Comparison of ENCODE assay signal across 8 mouse cellular contexts in the genomic region with DNA sequence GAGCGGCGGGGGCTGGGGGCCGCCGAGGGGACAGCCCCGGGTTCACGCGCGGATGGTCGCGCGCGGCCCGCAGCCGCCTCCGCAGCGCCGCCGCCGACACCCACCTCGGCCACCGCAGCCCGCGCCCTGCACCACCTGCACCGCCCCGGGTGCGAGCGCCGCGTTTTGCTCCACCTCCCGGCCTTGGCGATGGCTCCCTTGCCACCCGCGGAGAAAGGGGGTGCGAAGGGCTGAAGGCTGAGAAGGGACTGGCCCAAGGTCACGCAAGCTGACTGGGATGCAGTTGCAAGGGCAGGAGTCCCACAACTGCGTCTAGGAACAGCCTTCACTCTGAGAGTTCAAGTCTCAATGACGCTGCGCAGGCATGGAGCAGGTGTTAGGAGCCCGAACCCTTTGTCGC. TPM values are rescaled to one million over a fixed set of nuclear protein-coding genes. Genes with fewer than 3 reads are reported as not detected.
DNase-seq lines count a peak whose midpoint lies in the region; ATAC-seq and TF ChIP-seq lines count a peak whose summit lies in the region.

No protein-coding gene starts in this region.

- peak overlapping the region; percentile 92 for H3K4me2 ChIP-seq in forebrain, embryonic 11.5 days (ENCODE audit: low read depth, low read length, severe bottlenecking)

- no peak overlapping the region for H3K27ac ChIP-seq in left cerebral cortex, adult 2 months
- no peak overlapping the region for H3K27ac ChIP-seq in forebrain, embryonic 11.5 days (ENCODE audit: low read depth, low read length)

- peak; percentile 49 for ATAC-seq in forebrain, embryonic 11.5 days (replicated peaks; ENCODE audit: low FRiP score)

- H3K9me3 ChIP-seq in forebrain, embryonic 11.5 days (ENCODE audit: control insufficient read depth, low read length): no peaks in the 10 kb centered on the region

- peak overlapping the region; percentile 43 for H3K4me3 ChIP-seq in left cerebral cortex, adult 2 months
- peak overlapping the region; percentile 62 for H3K4me3 ChIP-seq in forebrain, embryonic 11.5 days (ENCODE audit: low read depth, low read length)

- H3K36me3 ChIP-seq in forebrain, embryonic 11.5 days (ENCODE audit: control insufficient read depth, insufficient read depth, low read length): no peaks in the 10 kb centered on the region; the same call in 1 of the 2 replicates

- H3K4me1 ChIP-seq in forebrain, embryonic 11.5 days (replicated peaks; ENCODE audit: control insufficient read depth, insufficient read depth, low read length): peaks cover 11% of the 10 kb centered on the region

- DNase-seq in left cerebral cortex, adult 2 months (ENCODE audit: extremely low spot score in 1 of 2, low spot score in 2 of 2): peak in 1 of 2 experiments; percentile 38
- no peak for DNase-seq in left cerebral cortex, postnatal 36 days (ENCODE audit: low spot score in 2 of 2)
- DNase-seq in adrenal gland, adult 8-10 months: peak; percentile 86
- DNase-seq in forebrain, embryonic 11.5 days (ENCODE audit: low spot score): peak; percentile 68
- peak; percentile 52 to 69 for DNase-seq in kidney, postnatal 4 days
- peak; percentile 55 for DNase-seq in neural tube, embryonic 10.5 days (ENCODE audit: extremely low spot score, low spot score)
- no peak for DNase-seq in c-Kit-positive CD71-positive TER-119-positive erythroid progenitor cells, embryonic 14.5 days (ENCODE audit: low spot score)
- DNase-seq in left cerebral cortex, postnatal 25 days (ENCODE audit: low spot score in 2 of 2): no peak

- no peaks in the 10 kb centered on the region for H3K27me3 ChIP-seq in forebrain, embryonic 11.5 days (ENCODE audit: control insufficient read depth, insufficient read depth, low read length)

- TF ChIP-seq CTCF in left cerebral cortex, adult 2 months (IDR thresholded peaks at IDR 0.05): no peak

- H3K9ac ChIP-seq in forebrain, embryonic 11.5 days (ENCODE audit: low read length): peak overlapping the region; percentile 68

- WGBS in forebrain, embryonic 11.5 days: 2% methylated on average over 31 of the region's 40 CpGs

- intact Hi-C loops in left cerebral cortex, adult 2 months (cut with DNase I): no loop called here
- intact Hi-C loops in left cerebral cortex, postnatal 36 days (cut with DNase I): no loop called here
- intact Hi-C loops in left cerebral cortex, postnatal 25 days (cut with DNase I): no loop called here

RNA-seq across cellular contexts. Expression of a gene that starts 30.9 kb away (rescaled TPM):
- total RNA-seq in left cerebral cortex, adult 2 months (2021): 10 to 100 TPM; 24.7 to 24.8 TPM
- total RNA-seq in left cerebral cortex, postnatal 36 days (2021): 10 to 100 TPM; 21.0 to 25.1 TPM
- 10 to 100 TPM; 49.7 to 97.8 (median 69.9) TPM for total RNA-seq in adrenal gland, adult 8-10 months (2022)
- polyA plus RNA-seq in forebrain, embryonic 11.5 days (2014; fragmentation: Nextera tagmentation; extraction: Ambion mirVana): 1.8 and 1.9 TPM in 2 replicates
- 10 to 100 TPM; 21.7 to 25.8 TPM for total RNA-seq in left cerebral cortex, postnatal 25 days (2021)

Comparison
In these comparisons a context has a peak if more than half of its experiments do, and no peak if none do; other contexts are left out.
1. DNase-seq: peak in adrenal gland, adult 8-10 months (single experiment), forebrain, embryonic 11.5 days (single experiment), kidney, postnatal 4 days (2 of 2) and neural tube, embryonic 10.5 days (single experiment); none in left cerebral cortex, postnatal 36 days (0 of 2), c-Kit-positive CD71-positive TER-119-positive erythroid progenitor cells, embryonic 14.5 days (single experiment) and left cerebral cortex, postnatal 25 days (0 of 2).